Mouse (Mus musculus): ENCODE measurements around the gene Btn2a2.
"Not testable (repeated sequence)": the region's sequence is repeated elsewhere in the genome, so short reads cannot be mapped to it uniquely, and the experiment has no call there.

GRCm38 (mm10) chr13:23535137-23536075, 46.7 kb upstream of the Btn2a2 start, which contains the start of gene Hist1h3g:
- not testable (repeated sequence) for TF ChIP-seq CTCF (IDR thresholded peaks at IDR 0.05; ENCODE audit: low read depth, low read length); TAL1 (conservative IDR thresholded peaks at IDR 0.05; ENCODE audit: low read depth, low read length)

All from G1E (cell line).